Mouse (Mus musculus) kidney, embryonic 14.5 days (tissue): Measurements from ENCODE around the gene Btnl9. TPM values are rescaled to one million over a fixed set of nuclear protein-coding genes. Genes with fewer than 3 reads are reported as not detected.

Experiments
- ATAC-seq: fragments of 200-750 bp; cut with Nextera tagmentation; 2 replicates; pipeline ENCODE4 v1.8.0; 2017; ENCODE audit warnings: moderate number of reproducible peaks, mild to moderate bottlenecking, moderate TSS enrichment, moderate library complexity; ENCODE audit not compliant: low FRiP score, low TSS enrichment
- H3K27ac ChIP-seq: fragments of 300-500 bp; sonication (generic); 2 replicates; pipeline ENCODE4 v1.5.1; 2014; ENCODE audit warnings: low read depth, mild to moderate bottlenecking, low read length, moderate library complexity, mixed read lengths
- H3K27me3 ChIP-seq: fragments of 300-500 bp; sonication (generic); 2 replicates; pipeline ENCODE4 v1.6.1; 2014; ENCODE audit warnings: mild to moderate bottlenecking, low read length; ENCODE audit not compliant: control insufficient read depth, insufficient read depth
- H3K36me3 ChIP-seq: fragments of 300-500 bp; sonication (generic); 2 replicates; pipeline ENCODE4 v1.6.1; 2014; ENCODE audit warnings: low read length, mixed read lengths; ENCODE audit not compliant: control insufficient read depth, insufficient read depth
- H3K4me1 ChIP-seq: fragments of 300-500 bp; sonication (generic); 2 replicates; pipeline ENCODE4 v1.6.1; 2014; ENCODE audit warnings: low read length, mixed read lengths; ENCODE audit not compliant: control insufficient read depth, insufficient read depth
- H3K4me2 ChIP-seq: fragments of 300-500 bp; sonication (generic); replicated peaks from 2 replicates; pipeline ENCODE4 v1.6.1; 2014; ENCODE audit warnings: low read depth, mild to moderate bottlenecking, low read length
- H3K4me3 ChIP-seq: fragments of 300-500 bp; sonication (generic); 2 replicates; pipeline ENCODE4 v1.5.1; 2014; ENCODE audit warnings: mild to moderate bottlenecking, low read length
- H3K9ac ChIP-seq: fragments of 300-500 bp; sonication (generic); 2 replicates; pipeline ENCODE4 v1.6.1; 2014; ENCODE audit warnings: low read depth, mild to moderate bottlenecking, low read length, moderate library complexity
- H3K9me3 ChIP-seq: fragments of 300-500 bp; sonication (generic); 2 replicates; pipeline ENCODE4 v1.6.1; 2016; ENCODE audit warnings: low read length; ENCODE audit not compliant: control insufficient read depth
- WGBS: fragments of 180-500 bp; shearing (Covaris S2); extraction: QIAGEN DNeasy Blood & Tissue Kit; methylation state at CpG from one replicate; pipeline ENCODE4 v1.1.7; 2014; 5-methylcytosine and 5-hydroxymethylcytosine counted together
- polyA plus RNA-seq: library from polyadenylated mRNA; unstranded; fragments of >200 nt; fragmentation: Nextera tagmentation; extraction: Ambion mirVana; gene quantifications from 2 replicates; pipeline ENCODE4 v1.2.1, GENCODE M21; 2014

Gene Btnl9
- polyA plus RNA-seq, 1 experiment from 2014 or later: 3.1 TPM

GRCm38 (mm10) chr11:49156821-49157814, 29.8 kb downstream of the Btnl9 start:
- H3K27me3 ChIP-seq: no peaks in the 10 kb centered on the region
- H3K4me1 ChIP-seq: no peaks in the 10 kb centered on the region
- H3K9ac ChIP-seq: no peak overlapping the region
- H3K9me3 ChIP-seq: no peaks in the 10 kb centered on the region
- H3K27ac ChIP-seq: no peak overlapping the region
- H3K4me3 ChIP-seq: no peak overlapping the region
- no peak for ATAC-seq
- no peak overlapping the region for H3K4me2 ChIP-seq
- WGBS: 93% methylated on average over 2 of the region's 2 CpGs
- H3K36me3 ChIP-seq: no peaks in the 10 kb centered on the region

GRCm38 (mm10) chr11:49154077-49154476, 32.9 kb downstream of the Btnl9 start, which contains the start of gene Olfr1394:
Gene Olfr1394, plus strand, starts transcription at chr11:49154377.
- WGBS: 87% methylated on average over 1 of the region's 1 CpGs
- ATAC-seq: no peak

GRCm38 (mm10) chr11:49141974-49142373, 45.0 kb downstream of the Btnl9 start, which contains the start of gene Olfr1395:
Gene Olfr1395, plus strand, starts transcription at chr11:49142274.
- ATAC-seq: no peak
- Histone ChIP-seq H3K27ac (no peak within 1 kb of the TSS), H3K36me3 (no peaks in the 10 kb centered on the region), H3K4me3 (no peak within 1 kb of the TSS), H3K4me2 (no peak within 1 kb of the TSS), H3K27me3 (no peaks in the 10 kb centered on the region), H3K9me3 (no peaks in the 10 kb centered on the region), H3K9ac (no peak within 1 kb of the TSS), H3K4me1 (no peaks in the 10 kb centered on the region)
- 91% methylated on average over 6 of the region's 6 CpGs for WGBS

More at GRCm38 (mm10) chr11:49154077-49154476, 32.9 kb downstream of the Btnl9 start, which contains the start of gene Olfr1394:
- Histone ChIP-seq H3K9ac (no peak within 1 kb of the TSS), H3K27me3 (no peaks in the 10 kb centered on the region), H3K36me3 (no peaks in the 10 kb centered on the region), H3K27ac (no peak within 1 kb of the TSS), H3K4me1 (no peaks in the 10 kb centered on the region), H3K9me3 (no peaks in the 10 kb centered on the region), H3K4me3 (no peak within 1 kb of the TSS), H3K4me2 (no peak within 1 kb of the TSS)

- Histone ChIP-seq H3K27me3 (no peaks in the 10 kb centered on the region), H3K9me3 (no peaks in the 10 kb centered on the region), H3K4me1 (no peaks in the 10 kb centered on the region), H3K27ac (no peak overlapping the region), H3K36me3 (no peaks in the 10 kb centered on the region), H3K4me3 (no peak overlapping the region), H3K9ac (no peak overlapping the region), H3K4me2 (no peak overlapping the region)
- 90% methylated on average over 2 of the region's 2 CpGs for WGBS
- ATAC-seq: no peak
Observed at GRCm38 (mm10) chr11:49124169-49124568, 62.8 kb downstream of the Btnl9 start.

- Histone ChIP-seq H3K4me3 (no peak overlapping the region), H3K27me3 (no peaks in the 10 kb centered on the region), H3K36me3 (no peaks in the 10 kb centered on the region), H3K4me1 (no peaks in the 10 kb centered on the region), H3K4me2 (no peak overlapping the region), H3K9me3 (no peaks in the 10 kb centered on the region), H3K9ac (no peak overlapping the region), H3K27ac (no peak overlapping the region)
- 84% methylated on average over 3 of the region's 3 CpGs for WGBS
- ATAC-seq: no peak
Observed at GRCm38 (mm10) chr11:49119635-49120034, 67.3 kb downstream of the Btnl9 start.

Other genes starting within 250 kb of the Btnl9 start
- 1.9 and 2.5 TPM in 2 replicates for gene Psme2b, start 241.0 kb downstream of the Btnl9 start, polyA plus RNA-seq
- not detected in 2 replicates for gene Olfr56, start 208.3 kb downstream of the Btnl9 start, polyA plus RNA-seq
- 0.20 and 0.53 TPM in 2 replicates for gene 9930111J21Rik1, start 207.8 kb downstream of the Btnl9 start, polyA plus RNA-seq
- gene Gm12185, start 194.9 kb downstream of the Btnl9 start, polyA plus RNA-seq: not detected in 2 replicates
- 0.15 TPM in 1 of 2 replicates, not detected in the other for gene Tgtp1, start 193.0 kb downstream of the Btnl9 start, polyA plus RNA-seq
- gene 9930111J21Rik2, start 135.9 kb downstream of the Btnl9 start, polyA plus RNA-seq: 0.29 and 0.39 TPM in 2 replicates
- 0.20 TPM in 1 of 2 replicates, not detected in the other for gene Tgtp2, start 123.0 kb downstream of the Btnl9 start, polyA plus RNA-seq
- 1.7 and 2.0 TPM in 2 replicates for gene Ifi47, start 110.6 kb downstream of the Btnl9 start, polyA plus RNA-seq
- not detected in 2 replicates for gene Olfr1396, start 72.3 kb downstream of the Btnl9 start, polyA plus RNA-seq
- gene Olfr1395, start 44.9 kb downstream of the Btnl9 start, polyA plus RNA-seq: not detected in 2 replicates
- gene Olfr1394, start 32.8 kb downstream of the Btnl9 start, polyA plus RNA-seq: not detected in 2 replicates
- 27.6 and 51.1 TPM in 2 replicates for gene Zfp62, start 16.1 kb upstream of the Btnl9 start, polyA plus RNA-seq
- 43.8 and 55.3 TPM in 2 replicates for gene Mgat1, start 57.0 kb upstream of the Btnl9 start, polyA plus RNA-seq
- gene Olfr1393, start 91.1 kb upstream of the Btnl9 start, polyA plus RNA-seq: not detected in 2 replicates
- not detected in 2 replicates for gene Olfr1392, start 98.1 kb upstream of the Btnl9 start, polyA plus RNA-seq
- gene Olfr10, start 117.6 kb upstream of the Btnl9 start, polyA plus RNA-seq: not detected in 2 replicates
- gene Olfr1391, start 135.6 kb upstream of the Btnl9 start, polyA plus RNA-seq: not detected in 2 replicates
- not detected in 2 replicates for gene Olfr1390, start 148.0 kb upstream of the Btnl9 start, polyA plus RNA-seq
- gene Olfr1389, start 235.9 kb upstream of the Btnl9 start, polyA plus RNA-seq: not detected in 2 replicates
- gene Olfr1388, start 249.5 kb upstream of the Btnl9 start, polyA plus RNA-seq: 0.11 TPM in 2 replicates